Comparison of ENCODE assay signal across 15 mouse cellular contexts in the genomic region with DNA sequence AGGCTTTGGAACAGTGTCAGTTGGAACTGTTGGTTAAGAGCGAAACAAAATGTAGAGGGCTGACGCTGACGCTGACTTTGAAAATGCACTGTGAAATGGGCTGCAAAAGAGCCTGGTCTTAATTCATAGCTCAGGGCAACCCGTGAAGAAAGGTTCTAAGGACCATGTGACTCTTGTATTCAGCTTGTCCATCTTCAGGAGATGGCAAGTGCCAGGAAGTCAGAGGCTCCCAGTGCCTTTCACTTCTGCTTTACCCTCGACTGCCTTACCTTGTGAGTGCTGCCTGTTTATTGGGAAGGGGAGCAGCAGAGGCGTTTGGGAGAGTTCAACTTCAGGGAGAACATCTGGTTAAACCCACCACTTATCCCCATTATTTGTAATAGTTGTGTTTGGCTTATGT.
DNase-seq lines count a peak whose midpoint lies in the region; ATAC-seq and TF ChIP-seq lines count a peak whose summit lies in the region.
"Had no signal": no experiment of that assay in that cellular context is flagged by ENCODE, and none has a peak within 500 bp of the region (broad histone marks: within the 10 kb centered on the region; RNA-seq: fewer than 3 reads in every experiment).

No protein-coding gene starts in this region.

- peaks cover 15% of the 10 kb centered on the region for H3K27me3 ChIP-seq in heart, embryonic 12.5 days (replicated peaks)
- H3K27me3 ChIP-seq in lung, embryonic 14.5 days (ENCODE audit: insufficient read depth, low read length): peaks cover 16% of the 10 kb centered on the region; the same call in 1 of the 2 replicates
- H3K27me3 ChIP-seq in limb, embryonic 14.5 days (ENCODE audit: control insufficient read depth, insufficient read depth, low read length): no peaks in the 10 kb centered on the region
- H3K27me3 ChIP-seq in stomach, embryonic 16.5 days (ENCODE audit: control insufficient read depth, insufficient read depth, low read length): peaks cover 3% of the 10 kb centered on the region

- no peaks in the 10 kb centered on the region for H3K9me3 ChIP-seq in heart, embryonic 12.5 days (replicated peaks)
- H3K9me3 ChIP-seq in lung, embryonic 14.5 days (ENCODE audit: low read depth, low read length): no peaks in the 10 kb centered on the region
- H3K9me3 ChIP-seq in limb, embryonic 14.5 days (ENCODE audit: control insufficient read depth, low read length): no peaks in the 10 kb centered on the region
- 0 out of 2 replicates have a peak, but pooled peaks cover 3% of the 10 kb centered on the region for H3K9me3 ChIP-seq in stomach, embryonic 16.5 days (replicated peaks; ENCODE audit: control insufficient read depth, low read length)
- H3K9me3 ChIP-seq: embryonic facial prominence, embryonic 10.5 days; hindbrain, embryonic 15.5 days; midbrain, embryonic 12.5 days had no signal

- no peaks in the 10 kb centered on the region for H3K36me3 ChIP-seq in heart, embryonic 12.5 days
- H3K36me3 ChIP-seq in lung, embryonic 14.5 days (ENCODE audit: insufficient read depth): no peaks in the 10 kb centered on the region
- H3K36me3 ChIP-seq in limb, embryonic 14.5 days (ENCODE audit: control insufficient read depth, insufficient read depth, low read length): no peaks in the 10 kb centered on the region
- H3K36me3 ChIP-seq in stomach, embryonic 16.5 days (ENCODE audit: control insufficient read depth, insufficient read depth, low read length): no peaks in the 10 kb centered on the region
- H3K36me3 ChIP-seq: embryonic facial prominence, embryonic 10.5 days; hindbrain, embryonic 15.5 days; midbrain, embryonic 12.5 days had no signal

- peak overlapping the region; percentile 5 for H3K4me3 ChIP-seq in heart, embryonic 12.5 days
- H3K4me3 ChIP-seq in lung, embryonic 14.5 days (ENCODE audit: low read depth, low read length): no peak overlapping the region
- H3K4me3 ChIP-seq in limb, embryonic 14.5 days (replicated peaks; ENCODE audit: low read length): no peak overlapping the region
- H3K4me3 ChIP-seq in stomach, embryonic 16.5 days (replicated peaks; ENCODE audit: low read length): no peak overlapping the region
- H3K4me3 ChIP-seq: embryonic facial prominence, embryonic 10.5 days; erythroblast, embryonic 14.5 days; hindbrain, embryonic 15.5 days; midbrain, embryonic 12.5 days had no signal

- no peak overlapping the region; the same call in 1 of the 2 replicates for H3K9ac ChIP-seq in heart, embryonic 12.5 days
- H3K9ac ChIP-seq in lung, embryonic 14.5 days: no peak overlapping the region
- no peak overlapping the region for H3K9ac ChIP-seq in limb, embryonic 14.5 days (ENCODE audit: low read depth, low read length, severe bottlenecking)
- no peak overlapping the region for H3K9ac ChIP-seq in stomach, embryonic 16.5 days (ENCODE audit: low read length)
- H3K9ac ChIP-seq: hindbrain, embryonic 15.5 days; midbrain, embryonic 12.5 days had no signal

- H3K27ac ChIP-seq in heart, embryonic 12.5 days (ENCODE audit: poor library complexity, severe bottlenecking): no peak overlapping the region
- no peak overlapping the region for H3K27ac ChIP-seq in lung, embryonic 14.5 days (ENCODE audit: low read depth)
- H3K27ac ChIP-seq in limb, embryonic 14.5 days (replicated peaks; ENCODE audit: low read depth, low read length): no peak overlapping the region
- no peak overlapping the region for H3K27ac ChIP-seq in stomach, embryonic 16.5 days (ENCODE audit: low read length)
- H3K27ac ChIP-seq: embryonic facial prominence, embryonic 10.5 days; hindbrain, embryonic 15.5 days; midbrain, embryonic 12.5 days had no signal

- peak overlapping the region; percentile 59 for H3K4me2 ChIP-seq in heart, embryonic 12.5 days
- H3K4me2 ChIP-seq in lung, embryonic 14.5 days: peak overlapping the region; percentile 31; the same call in 1 of the 2 replicates
- 0 out of 2 replicates have a peak overlapping the region, but pooled peaks have one; percentile 4 for H3K4me2 ChIP-seq in limb, embryonic 14.5 days (replicated peaks; ENCODE audit: low read depth, low read length, severe bottlenecking)
- peak overlapping the region; percentile 35; the same call in 1 of the 2 replicates for H3K4me2 ChIP-seq in stomach, embryonic 16.5 days (ENCODE audit: low read depth, low read length)
- H3K4me2 ChIP-seq: hindbrain, embryonic 15.5 days; midbrain, embryonic 12.5 days had no signal

- WGBS in heart, embryonic 12.5 days: 7% methylated on average over 6 of the region's 6 CpGs
- WGBS in lung, embryonic 14.5 days: 6% methylated on average over 6 of the region's 6 CpGs
- WGBS in limb, embryonic 14.5 days: 27% methylated on average over 6 of the region's 6 CpGs
- WGBS in stomach, embryonic 16.5 days: 19% methylated on average over 6 of the region's 6 CpGs

- no peak for DNase-seq in heart, postnatal 4 days
- peak; percentile 15 for DNase-seq in lung, embryonic 14.5 days
- no peak for DNase-seq in lung, postnatal 14 days
- DNase-seq in limb, embryonic 14.5 days (ENCODE audit: low spot score): no peak
- DNase-seq in left cerebral cortex, postnatal 4 days: no peak
- DNase-seq: cerebellum, adult 11 months; cerebellum, postnatal 25 days; lung, postnatal 4 days had no signal

- intact Hi-C loops in left cerebral cortex, postnatal 4 days (cut with DNase I): loop anchor here (5.0 to 10.0 kb wide), 2 partner anchors 315 to 587 kb away; no protein-coding TSS in a partner anchor

- no peak for TF ChIP-seq CTCF in lung, embryonic 14.5 days (IDR thresholded peaks at IDR 0.05; ENCODE audit: low read depth)

- H3K4me1 ChIP-seq in heart, embryonic 12.5 days (replicated peaks): peaks cover 42% of the 10 kb centered on the region
- H3K4me1 ChIP-seq in lung, embryonic 14.5 days (ENCODE audit: insufficient read depth): 0 out of 2 replicates have a peak, but pooled peaks cover 2% of the 10 kb centered on the region
- H3K4me1 ChIP-seq in limb, embryonic 14.5 days (ENCODE audit: control insufficient read depth, insufficient read depth, low read length): peaks cover 21% of the 10 kb centered on the region
- H3K4me1 ChIP-seq in stomach, embryonic 16.5 days (ENCODE audit: control insufficient read depth, insufficient read depth, low read length): peaks cover 21% of the 10 kb centered on the region

- ATAC-seq in heart, embryonic 12.5 days (ENCODE audit: insufficient number of reproducible peaks, low FRiP score): no peak
- ATAC-seq in lung, embryonic 14.5 days (ENCODE audit: insufficient read depth): no peak
- ATAC-seq in limb, embryonic 14.5 days (ENCODE audit: low FRiP score, low read depth): no peak
- ATAC-seq in stomach, embryonic 16.5 days (ENCODE audit: insufficient read depth, low FRiP score): no peak
- ATAC-seq: forebrain, embryonic 16.5 days had no signal

- no peak for TF ChIP-seq POLR2A in limb, embryonic 14.5 days (IDR thresholded peaks at IDR 0.05; ENCODE audit: borderline replicate concordance, extremely low read depth, insufficient read depth, insufficient read length)

Comparison
In these comparisons a context has a peak if more than half of its experiments do, and no peak if none do; other contexts are left out.
1. H3K4me2 ChIP-seq: peak in every context shown above with its lines; median percentile 59 in heart, embryonic 12.5 days; 35 in stomach, embryonic 16.5 days; 31 in lung, embryonic 14.5 days; 4 in limb, embryonic 14.5 days.